Mouse (Mus musculus) neural tube, embryonic 11.5 days (tissue): ENCODE results near the gene Cldn14. TPM values are rescaled to one million over a fixed set of nuclear protein-coding genes. Genes with fewer than 3 reads are reported as not detected.
A peak's percentile ranks its signal among the peaks of the same experiment; 100 is the strongest.

Experiments
- ATAC-seq: fragments of 200-750 bp; cut with Nextera tagmentation; 2 replicates; pipeline ENCODE4 v1.8.0; 2017; ENCODE audit warnings: moderate number of reproducible peaks, mild to moderate bottlenecking, moderate TSS enrichment, moderate library complexity; ENCODE audit not compliant: insufficient read depth, low FRiP score, low TSS enrichment
- DNase-seq: peaks from one replicate; pipeline ENCODE4 v3.0.0-alpha.2; 2015; ENCODE audit warnings: low spot score
- H3K27ac ChIP-seq: fragments of 300-500 bp; sonication (generic); 2 replicates; pipeline ENCODE4 v1.5.1; 2014; ENCODE audit warnings: low read depth, mild to moderate bottlenecking, low read length
- H3K27me3 ChIP-seq: fragments of 300-500 bp; sonication (generic); 2 replicates; pipeline ENCODE4 v1.6.1; 2014; ENCODE audit warnings: mild to moderate bottlenecking, low read length, mixed read lengths; ENCODE audit not compliant: control insufficient read depth, insufficient read depth
- H3K36me3 ChIP-seq: fragments of 300-500 bp; sonication (generic); 2 replicates; pipeline ENCODE4 v1.6.1; 2014; ENCODE audit warnings: mild to moderate bottlenecking, low read length, moderate library complexity, mixed read lengths; ENCODE audit not compliant: control insufficient read depth, insufficient read depth
- H3K4me1 ChIP-seq: fragments of 300-500 bp; sonication (generic); 2 replicates; pipeline ENCODE4 v1.6.1; 2014; ENCODE audit warnings: low read length, mixed read lengths; ENCODE audit not compliant: control insufficient read depth, insufficient read depth
- H3K4me2 ChIP-seq: fragments of 300-500 bp; sonication (generic); 2 replicates; pipeline ENCODE4 v1.6.1; 2014; ENCODE audit warnings: low read depth, mild to moderate bottlenecking, moderate library complexity
- H3K4me3 ChIP-seq: fragments of 300-500 bp; sonication (generic); 2 replicates; pipeline ENCODE4 v1.5.1; 2014; ENCODE audit warnings: low read depth, low read length
- H3K9ac ChIP-seq: fragments of 300-500 bp; sonication (generic); 2 replicates; pipeline ENCODE4 v1.6.1; 2014; ENCODE audit warnings: mild to moderate bottlenecking, low read length
- H3K9me3 ChIP-seq: fragments of 300-500 bp; sonication (generic); 2 replicates; pipeline ENCODE4 v1.6.1; 2016; ENCODE audit warnings: low read length; ENCODE audit not compliant: control insufficient read depth
- WGBS: fragments of 180-500 bp; shearing (Covaris S2); extraction: QIAGEN DNeasy Blood & Tissue Kit; methylation state at CpG from one replicate; pipeline ENCODE4 v1.1.7; 2014; 5-methylcytosine and 5-hydroxymethylcytosine counted together
- polyA plus RNA-seq: library from polyadenylated mRNA; unstranded; fragments of >200 nt; fragmentation: Nextera tagmentation; extraction: Ambion mirVana; gene quantifications from 2 replicates; pipeline ENCODE4 v1.2.1, GENCODE M21; 2014

Cldn14 gene
- polyA plus RNA-seq, result 0.22 and 0.52 TPM in 2 replicates

DNA sequence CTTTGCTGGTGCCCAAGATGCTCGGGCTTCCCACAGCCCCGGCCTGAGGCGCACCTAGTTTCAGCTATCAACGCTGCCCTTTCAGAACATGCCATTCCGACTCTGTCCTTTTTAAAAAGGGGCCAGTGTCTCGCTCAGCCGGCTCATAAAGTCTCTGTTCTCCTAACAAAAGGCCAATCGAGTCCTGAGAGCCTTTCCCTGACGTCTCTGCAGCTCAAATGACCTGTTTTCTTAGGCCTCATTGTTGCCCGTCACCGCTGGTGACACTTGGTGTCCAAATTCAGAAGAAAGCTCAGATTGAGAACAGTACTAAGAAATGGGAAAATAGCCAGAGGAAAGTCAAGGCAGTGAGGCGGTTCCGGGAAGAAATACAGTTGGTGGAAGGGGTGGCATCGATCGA lies at the start of gene Cldn14:
Gene Cldn14 (minus strand): TSS at position 101 of the 400 bp plus-strand sequence.
- Histone ChIP-seq H3K4me2 (no peak within 1 kb of the TSS), H3K9ac (no peak within 1 kb of the TSS), H3K4me1 (peaks cover 18% of the 10 kb centered on the region), H3K27ac (no peak within 1 kb of the TSS), H3K36me3 (no peaks in the 10 kb centered on the region), H3K27me3 (no peaks in the 10 kb centered on the region), H3K4me3 (no peak within 1 kb of the TSS), H3K9me3 (no peaks in the 10 kb centered on the region)
- 43% methylated on average over 15 of the region's 15 CpGs for WGBS
- no peak for DNase-seq
- ATAC-seq, result no peak

DNA sequence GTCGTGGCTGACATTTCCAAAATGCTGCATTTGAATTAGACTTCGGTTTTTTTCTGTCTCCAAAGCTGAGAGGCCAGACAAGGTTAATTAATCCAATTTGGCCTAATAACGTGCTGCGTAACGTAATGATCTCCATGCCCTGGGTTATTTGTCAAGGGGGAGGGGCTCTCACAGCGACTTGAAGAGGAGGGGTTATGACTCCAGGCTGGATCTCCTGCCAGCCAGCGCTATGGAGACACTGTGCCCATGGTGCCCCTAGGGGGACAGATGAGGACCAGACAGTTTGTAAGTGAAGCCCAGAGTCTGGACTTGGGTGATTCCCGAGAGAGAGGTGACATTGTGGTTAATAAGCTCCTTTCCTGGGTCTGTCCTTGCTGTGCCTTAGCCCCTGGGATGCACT lies 46.9 kb upstream of the Cldn14 start:
- H3K36me3 ChIP-seq, result no peaks in the 10 kb centered on the region; the same call in 1 of the 2 replicates
- no peak overlapping the region for H3K9ac ChIP-seq
- H3K27ac ChIP-seq, result no peak overlapping the region
- WGBS, result 57% methylated on average over 8 of the region's 8 CpGs
- DNase-seq (no peak), ATAC-seq (no peak)
- no peaks in the 10 kb centered on the region for H3K27me3 ChIP-seq
- no peaks in the 10 kb centered on the region for H3K9me3 ChIP-seq
- H3K4me3 ChIP-seq, result no peak overlapping the region
- no peaks in the 10 kb centered on the region for H3K4me1 ChIP-seq
- H3K4me2 ChIP-seq, result no peak overlapping the region

DNA sequence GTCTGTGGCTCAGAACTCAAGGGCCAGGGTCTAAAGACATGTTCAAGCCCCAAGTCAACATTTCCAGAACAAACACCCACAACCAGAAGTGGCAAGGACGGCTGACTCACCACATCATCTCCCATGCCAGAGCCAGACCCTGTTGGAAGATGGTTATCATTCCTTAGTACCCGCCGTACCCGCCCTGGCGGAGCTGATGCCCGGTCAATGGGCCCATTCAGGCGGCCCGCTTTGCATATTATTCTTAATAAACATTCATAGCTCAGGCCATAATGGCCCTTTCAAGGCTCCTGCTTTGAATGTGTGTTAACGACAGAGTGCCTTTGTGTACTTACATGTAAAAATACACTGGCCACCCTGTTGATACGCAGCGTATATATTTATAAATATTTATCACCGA lies 46.5 kb upstream of the Cldn14 start:
- Histone ChIP-seq H3K9ac (no peak overlapping the region), H3K4me1 (no peaks in the 10 kb centered on the region), H3K27ac (no peak overlapping the region), H3K4me3 (no peak overlapping the region), H3K9me3 (no peaks in the 10 kb centered on the region), H3K36me3 (no peaks in the 10 kb centered on the region; the same call in 1 of the 2 replicates), H3K27me3 (no peaks in the 10 kb centered on the region), H3K4me2 (no peak overlapping the region)
- WGBS, result 89% methylated on average over 12 of the region's 12 CpGs
- DNase-seq, result no peak
- no peak for ATAC-seq

DNA sequence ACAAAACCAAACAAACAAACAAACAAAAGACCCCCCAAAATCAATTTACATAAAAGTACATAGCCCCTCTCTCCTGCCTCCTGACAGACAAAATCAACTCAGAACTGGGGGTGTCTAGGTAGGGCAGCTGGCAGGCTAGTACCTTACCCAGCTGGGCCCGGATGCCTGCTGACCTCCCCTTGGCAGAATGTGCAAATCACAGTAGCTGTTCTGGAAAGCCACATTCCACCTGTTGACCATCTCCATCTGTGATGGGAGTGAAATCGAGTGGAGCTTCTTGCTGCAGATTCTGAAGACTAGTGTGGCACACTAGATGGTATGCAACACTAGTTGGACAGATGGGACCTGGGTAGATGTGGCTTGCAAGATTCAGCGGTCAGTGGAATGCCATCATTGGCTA lies 41.7 kb upstream of the Cldn14 start:
- 89% methylated on average over 3 of the region's 3 CpGs for WGBS
- Histone ChIP-seq H3K4me2 (no peak overlapping the region), H3K4me3 (no peak overlapping the region)

GRCm38 (mm10) chr16:94044996-94045395 lies 36.4 kb upstream of the Cldn14 start:
- Histone ChIP-seq H3K27me3 (0 out of 2 replicates have a peak, but pooled peaks cover 2% of the 10 kb centered on the region), H3K4me3 (no peak overlapping the region), H3K36me3 (no peaks in the 10 kb centered on the region), H3K27ac (no peak overlapping the region), H3K9ac (no peak overlapping the region), H3K4me1 (no peaks in the 10 kb centered on the region), H3K9me3 (no peaks in the 10 kb centered on the region), H3K4me2 (no peak overlapping the region)
- DNase-seq (no peak), ATAC-seq (no peak)
- 49% methylated on average over 7 of the region's 7 CpGs for WGBS

More for the DNA sequence above, 41.7 kb upstream of the Cldn14 start:
- DNase-seq (no peak), ATAC-seq (no peak)
- Histone ChIP-seq H3K27me3 (no peaks in the 10 kb centered on the region), H3K27ac (no peak overlapping the region), H3K9ac (no peak overlapping the region), H3K9me3 (no peaks in the 10 kb centered on the region), H3K4me1 (no peaks in the 10 kb centered on the region), H3K36me3 (no peaks in the 10 kb centered on the region)

GRCm38 (mm10) chr16:94043797-94044196 lies 35.2 kb upstream of the Cldn14 start:
- ATAC-seq, result no peak
- 0 out of 2 replicates have a peak, but pooled peaks cover 2% of the 10 kb centered on the region for H3K27me3 ChIP-seq
- H3K4me1 ChIP-seq, result no peaks in the 10 kb centered on the region
- no peak overlapping the region for H3K4me2 ChIP-seq
- no peaks in the 10 kb centered on the region for H3K36me3 ChIP-seq
- H3K4me3 ChIP-seq, result no peak overlapping the region
- H3K9ac ChIP-seq, result no peak overlapping the region
- WGBS, result 88% methylated on average over 1 of the region's 1 CpGs
- H3K27ac ChIP-seq, result no peak overlapping the region
- no peaks in the 10 kb centered on the region for H3K9me3 ChIP-seq
- no peak for DNase-seq

- Histone ChIP-seq H3K9ac (no peak overlapping the region), H3K9me3 (no peaks in the 10 kb centered on the region), H3K4me2 (no peak overlapping the region), H3K27me3 (0 out of 2 replicates have a peak, but pooled peaks cover 2% of the 10 kb centered on the region), H3K4me1 (no peaks in the 10 kb centered on the region), H3K36me3 (no peaks in the 10 kb centered on the region), H3K4me3 (no peak overlapping the region), H3K27ac (no peak overlapping the region)
- ATAC-seq, result no peak
- DNase-seq, result no peak
- 55% methylated on average over 18 of the region's 18 CpGs for WGBS
These were observed 32.6 kb upstream of the Cldn14 start for GRCm38 (mm10) chr16:94041065-94041712.

DNA sequence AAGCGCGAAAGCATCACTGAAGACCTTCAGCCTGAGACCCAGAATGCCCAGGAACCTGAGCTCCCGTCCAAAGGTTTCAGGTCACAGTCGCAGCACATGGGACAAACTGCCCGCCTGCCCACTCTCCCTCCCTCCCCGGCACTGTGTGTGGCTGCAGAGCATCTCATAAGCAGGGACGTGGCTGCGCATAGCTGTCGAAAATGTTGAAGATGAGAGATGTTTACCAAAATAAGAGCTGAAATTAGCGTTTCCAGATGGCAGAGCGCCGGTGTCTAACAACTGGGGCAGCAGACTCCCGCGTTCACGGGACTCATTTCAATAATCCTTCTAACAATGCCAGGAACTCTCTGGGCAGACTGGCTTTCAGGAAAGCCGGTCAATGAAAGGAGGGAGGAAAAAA lies 31.8 kb upstream of the Cldn14 start:
- WGBS, result 33% methylated on average over 16 of the region's 16 CpGs
- Histone ChIP-seq H3K36me3 (no peaks in the 10 kb centered on the region), H3K9ac (no peak overlapping the region), H3K4me2 (peak overlapping the region; percentile 12; the same call in 1 of the 2 replicates), H3K27ac (no peak overlapping the region), H3K4me1 (no peaks in the 10 kb centered on the region), H3K9me3 (no peaks in the 10 kb centered on the region), H3K4me3 (no peak overlapping the region), H3K27me3 (0 out of 2 replicates have a peak, but pooled peaks cover 2% of the 10 kb centered on the region)
- DNase-seq (no peak), ATAC-seq (no peak)

DNA sequence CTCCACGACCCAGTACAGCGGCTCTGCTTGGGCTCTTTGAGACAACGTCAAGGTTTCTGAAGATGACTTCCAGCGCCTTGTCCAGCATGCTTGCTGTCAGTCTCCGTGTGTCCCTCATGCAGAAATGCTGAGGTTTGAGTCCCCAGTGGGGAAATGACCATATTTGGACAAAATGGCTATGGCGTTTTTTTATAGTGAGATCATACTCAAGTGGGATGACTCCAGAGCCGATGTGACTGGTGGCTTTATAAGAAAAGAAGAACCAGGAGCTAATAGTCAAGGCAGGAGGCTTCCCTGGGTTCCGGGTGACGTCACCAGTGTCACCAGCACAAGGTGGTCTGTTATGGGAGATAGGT lies 30.3 kb upstream of the Cldn14 start:
- 0 out of 2 replicates have a peak, but pooled peaks cover 2% of the 10 kb centered on the region for H3K27me3 ChIP-seq
- H3K27ac ChIP-seq, result no peak overlapping the region
- H3K36me3 ChIP-seq, result no peaks in the 10 kb centered on the region
- ATAC-seq (no peak), DNase-seq (no peak)
- no peak overlapping the region for H3K4me2 ChIP-seq
- WGBS, result 88% methylated on average over 9 of the region's 9 CpGs
- no peaks in the 10 kb centered on the region for H3K9me3 ChIP-seq
- no peak overlapping the region for H3K9ac ChIP-seq
- H3K4me1 ChIP-seq, result no peaks in the 10 kb centered on the region
- no peak overlapping the region for H3K4me3 ChIP-seq
